Mouse (Mus musculus): ENCODE data around the gene Dmrtc1b. TPM values are rescaled to one million over a fixed set of nuclear protein-coding genes. Genes with fewer than 3 reads are reported as not detected.
A peak's percentile ranks its signal among the peaks of the same experiment; 100 is the strongest.
"Not testable (repeated sequence)": the region's sequence is repeated elsewhere in the genome, so short reads cannot be mapped to it uniquely, and the experiment has no call there.

Gene Dmrtc1b
- polyA plus RNA-seq (2014; fragmentation: Nextera tagmentation; extraction: Ambion mirVana): not detected in 2 replicates

DNA sequence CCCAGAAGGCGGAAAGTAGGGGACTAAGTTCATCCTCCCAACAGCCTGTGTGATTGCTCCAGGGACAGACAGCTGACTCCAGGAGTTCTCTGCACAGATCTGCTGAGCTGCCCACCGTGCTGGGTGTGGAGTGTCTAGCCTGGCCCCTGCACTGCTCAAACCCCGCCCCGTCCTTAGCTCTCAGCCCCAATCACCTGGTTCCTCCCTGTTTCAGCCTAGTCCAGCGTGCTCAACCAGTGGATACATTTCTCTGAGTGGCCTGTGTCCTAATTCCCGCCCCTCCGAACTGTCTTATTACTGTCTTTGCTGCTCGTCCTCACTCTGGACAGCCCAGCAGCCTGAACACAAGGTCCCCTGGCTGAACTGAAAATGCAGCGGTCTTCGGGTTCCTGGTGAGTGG is at the start of gene Dmrtc1b, which contains the start of gene Gm9112:
Gene Dmrtc1b (plus strand): TSS at position 331 of the 400 bp plus-strand sequence.
Gene Gm9112 (minus strand): TSS at position 101 of the 400 bp plus-strand sequence.
- not testable (repeated sequence) for ATAC-seq (ENCODE audit: low FRiP score, low TSS enrichment); H3K27ac ChIP-seq (replicated peaks; ENCODE audit: low read depth, low read length); H3K27me3 ChIP-seq (ENCODE audit: control insufficient read depth, insufficient read depth, low read length); H3K4me3 ChIP-seq (replicated peaks; ENCODE audit: low read depth, low read length); DNase-seq; H3K4me1 ChIP-seq (ENCODE audit: control insufficient read depth, insufficient read depth, low read length); H3K9me3 ChIP-seq (ENCODE audit: control insufficient read depth, low read length); H3K9ac ChIP-seq (replicated peaks; ENCODE audit: low read length); H3K36me3 ChIP-seq (ENCODE audit: control insufficient read depth, insufficient read depth, low read length); H3K4me2 ChIP-seq (ENCODE audit: low read length)
- 84% methylated on average over 7 of the region's 10 CpGs for WGBS

GRCm38 (mm10) chrX:102660712-102661111 is 47.0 kb upstream of the Dmrtc1b start:
- no peaks in the 10 kb centered on the region for H3K36me3 ChIP-seq (ENCODE audit: control insufficient read depth, insufficient read depth, low read length)
- peak; percentile 10 for DNase-seq
- H3K9me3 ChIP-seq (ENCODE audit: control insufficient read depth, low read length): no peaks in the 10 kb centered on the region
- ATAC-seq (ENCODE audit: low FRiP score, low TSS enrichment): no peak
- no peak overlapping the region for H3K4me2 ChIP-seq (ENCODE audit: low read length)
- no peak overlapping the region for H3K9ac ChIP-seq (replicated peaks; ENCODE audit: low read length)
- WGBS: 25% methylated on average over 3 of the region's 3 CpGs
- no peaks in the 10 kb centered on the region for H3K4me1 ChIP-seq (ENCODE audit: control insufficient read depth, insufficient read depth, low read length)
- H3K27ac ChIP-seq (replicated peaks; ENCODE audit: low read depth, low read length): no peak overlapping the region
- H3K27me3 ChIP-seq (ENCODE audit: control insufficient read depth, insufficient read depth, low read length): no peaks in the 10 kb centered on the region
- H3K4me3 ChIP-seq (replicated peaks; ENCODE audit: low read depth, low read length): no peak overlapping the region

- H3K36me3 ChIP-seq (ENCODE audit: control insufficient read depth, insufficient read depth, low read length): no peaks in the 10 kb centered on the region
- ATAC-seq (ENCODE audit: low FRiP score, low TSS enrichment): no peak
- WGBS: 82% methylated on average over 2 of the region's 2 CpGs
Measured at GRCm38 (mm10) chrX:102666641-102667040, 41.0 kb upstream of the Dmrtc1b start.

GRCm38 (mm10) chrX:102684706-102685105 is 23.0 kb upstream of the Dmrtc1b start:
- H3K36me3 ChIP-seq (ENCODE audit: control insufficient read depth, insufficient read depth, low read length); H3K27me3 ChIP-seq (ENCODE audit: control insufficient read depth, insufficient read depth, low read length); H3K9ac ChIP-seq (replicated peaks; ENCODE audit: low read length); H3K4me1 ChIP-seq (ENCODE audit: control insufficient read depth, insufficient read depth, low read length); H3K4me3 ChIP-seq (replicated peaks; ENCODE audit: low read depth, low read length); H3K4me2 ChIP-seq (ENCODE audit: low read length); DNase-seq; H3K9me3 ChIP-seq (ENCODE audit: control insufficient read depth, low read length); ATAC-seq (ENCODE audit: low FRiP score, low TSS enrichment); H3K27ac ChIP-seq (replicated peaks; ENCODE audit: low read depth, low read length): not testable (repeated sequence)
- 39% methylated on average over 3 of the region's 3 CpGs for WGBS

More at GRCm38 (mm10) chrX:102666641-102667040, 41.0 kb upstream of the Dmrtc1b start:
- Histone ChIP-seq H3K4me2 (ENCODE audit: low read length) (no peak overlapping the region), H3K4me1 (ENCODE audit: control insufficient read depth, insufficient read depth, low read length) (no peaks in the 10 kb centered on the region), H3K9me3 (ENCODE audit: control insufficient read depth, low read length) (no peaks in the 10 kb centered on the region), H3K9ac (replicated peaks; ENCODE audit: low read length) (no peak overlapping the region), H3K27me3 (ENCODE audit: control insufficient read depth, insufficient read depth, low read length) (no peaks in the 10 kb centered on the region), H3K27ac (replicated peaks; ENCODE audit: low read depth, low read length) (no peak overlapping the region), H3K4me3 (replicated peaks; ENCODE audit: low read depth, low read length) (no peak overlapping the region)
- no peak for DNase-seq

DNA sequence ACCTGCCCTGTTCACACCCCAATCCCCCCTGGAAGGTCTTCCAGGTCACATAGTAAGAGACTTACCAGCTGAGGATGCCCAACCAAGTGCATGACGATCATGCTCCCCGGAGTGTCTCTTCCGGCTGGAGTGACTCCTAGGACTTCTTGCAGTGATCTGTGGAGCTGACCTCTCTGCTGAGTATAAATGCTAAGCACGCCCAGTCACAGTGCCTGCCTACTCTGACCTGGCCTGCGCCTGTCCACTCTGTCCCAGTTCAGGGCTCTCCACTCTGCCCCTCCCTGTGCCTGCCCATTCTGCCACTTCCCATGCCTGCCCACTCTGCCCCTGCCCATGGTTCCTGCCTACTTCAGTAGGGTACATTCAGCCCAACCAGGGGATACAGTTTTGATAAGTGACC is 20.8 kb upstream of the Dmrtc1b start, which contains the start of gene Gm3880:
Gene Gm3880 (minus strand): TSS at position 101 of the 400 bp plus-strand sequence.
- H3K4me2 ChIP-seq (ENCODE audit: low read length); DNase-seq; H3K4me1 ChIP-seq (ENCODE audit: control insufficient read depth, insufficient read depth, low read length); H3K36me3 ChIP-seq (ENCODE audit: control insufficient read depth, insufficient read depth, low read length); H3K9ac ChIP-seq (replicated peaks; ENCODE audit: low read length); H3K4me3 ChIP-seq (replicated peaks; ENCODE audit: low read depth, low read length); H3K9me3 ChIP-seq (ENCODE audit: control insufficient read depth, low read length); H3K27ac ChIP-seq (replicated peaks; ENCODE audit: low read depth, low read length); H3K27me3 ChIP-seq (ENCODE audit: control insufficient read depth, insufficient read depth, low read length); ATAC-seq (ENCODE audit: low FRiP score, low TSS enrichment): not testable (repeated sequence)
- WGBS: 90% methylated on average over 5 of the region's 5 CpGs

- not testable (repeated sequence) for H3K9ac ChIP-seq (replicated peaks; ENCODE audit: low read length); H3K9me3 ChIP-seq (ENCODE audit: control insufficient read depth, low read length); H3K27ac ChIP-seq (replicated peaks; ENCODE audit: low read depth, low read length); H3K36me3 ChIP-seq (ENCODE audit: control insufficient read depth, insufficient read depth, low read length); H3K27me3 ChIP-seq (ENCODE audit: control insufficient read depth, insufficient read depth, low read length); H3K4me3 ChIP-seq (replicated peaks; ENCODE audit: low read depth, low read length); H3K4me1 ChIP-seq (ENCODE audit: control insufficient read depth, insufficient read depth, low read length); H3K4me2 ChIP-seq (ENCODE audit: low read length)
- WGBS: 23% methylated on average over 4 of the region's 4 CpGs
- peak; percentile 71 for DNase-seq
- ATAC-seq (ENCODE audit: low FRiP score, low TSS enrichment): peak; percentile 46; the same call in 1 of the 2 replicates
Measured at GRCm38 (mm10) chrX:102689252-102689651, 18.4 kb upstream of the Dmrtc1b start.

GRCm38 (mm10) chrX:102700636-102701035 is 7.0 kb upstream of the Dmrtc1b start:
- not testable (repeated sequence) for H3K9ac ChIP-seq (replicated peaks; ENCODE audit: low read length); H3K27ac ChIP-seq (replicated peaks; ENCODE audit: low read depth, low read length); DNase-seq; H3K9me3 ChIP-seq (ENCODE audit: control insufficient read depth, low read length); H3K27me3 ChIP-seq (ENCODE audit: control insufficient read depth, insufficient read depth, low read length); H3K4me2 ChIP-seq (ENCODE audit: low read length); ATAC-seq (ENCODE audit: low FRiP score, low TSS enrichment); H3K4me1 ChIP-seq (ENCODE audit: control insufficient read depth, insufficient read depth, low read length); H3K36me3 ChIP-seq (ENCODE audit: control insufficient read depth, insufficient read depth, low read length); H3K4me3 ChIP-seq (replicated peaks; ENCODE audit: low read depth, low read length)
- WGBS: 71% methylated on average over 3 of the region's 3 CpGs

- H3K4me3 ChIP-seq (replicated peaks; ENCODE audit: low read depth, low read length); ATAC-seq (ENCODE audit: low FRiP score, low TSS enrichment); H3K9me3 ChIP-seq (ENCODE audit: control insufficient read depth, low read length); H3K36me3 ChIP-seq (ENCODE audit: control insufficient read depth, insufficient read depth, low read length); DNase-seq; H3K9ac ChIP-seq (replicated peaks; ENCODE audit: low read length); H3K4me2 ChIP-seq (ENCODE audit: low read length); H3K27me3 ChIP-seq (ENCODE audit: control insufficient read depth, insufficient read depth, low read length); H3K27ac ChIP-seq (replicated peaks; ENCODE audit: low read depth, low read length); H3K4me1 ChIP-seq (ENCODE audit: control insufficient read depth, insufficient read depth, low read length): not testable (repeated sequence)
- 95% methylated on average over 6 of the region's 6 CpGs for WGBS
Measured at GRCm38 (mm10) chrX:102724226-102724625, 16.6 kb downstream of the Dmrtc1b start.
